Mouse (Mus musculus) thymus, adult 2 months (tissue): Measurements from ENCODE around the gene Unc5c.

Experiments
- CTCF ChIP-seq: fragments of 200-500 bp; IDR thresholded peaks from 2 replicates; pipeline ENCODE4 v1.5.1; 2012; ENCODE audit warnings: mild to moderate bottlenecking, control low read depth, low read length, moderate library complexity, borderline replicate concordance; ENCODE audit not compliant: control insufficient read depth, poor library complexity, insufficient read depth; ENCODE audit errors: extremely low read depth
- POLR2A ChIP-seq: fragments of 200-500 bp; IDR thresholded peaks from 2 replicates; pipeline ENCODE4 v1.6.1; 2012; ENCODE audit warnings: mild to moderate bottlenecking, low read length, control low read depth, moderate library complexity; ENCODE audit not compliant: control insufficient read depth, poor library complexity, insufficient read depth; ENCODE audit errors: extremely low read depth

GRCm38 (mm10) chr3:141809581-141809980 is 344.6 kb downstream of the Unc5c start:
- TF ChIP-seq CTCF (no peak), POLR2A (no peak)
